Mouse (Mus musculus) erythroblast, embryonic 14.5 days (primary cell): ENCODE measurements at regions not wholly inside any gene's neighbourhood (a gene's known extent, or its start where the extent isn't known, plus 50 kb on each side); places are given as distances from the start of the nearest gene placed in this dataset.

Experiments
- H3K27me3 ChIP-seq: 2 replicates; pipeline ENCODE4 v1.6.1; 2012; ENCODE audit warnings: inconsistent platforms; ENCODE audit not compliant: control insufficient read depth
- H3K36me3 ChIP-seq: 2 replicates; pipeline ENCODE4 v1.6.1; 2012; ENCODE audit warnings: mild to moderate bottlenecking, inconsistent platforms; ENCODE audit not compliant: control insufficient read depth
- H3K4me1 ChIP-seq: 2 replicates; pipeline ENCODE4 v1.6.1; 2012; ENCODE audit warnings: inconsistent platforms; ENCODE audit not compliant: control insufficient read depth
- H3K4me3 ChIP-seq: replicated peaks from 2 replicates; pipeline ENCODE3; 2012; ENCODE audit warnings: moderate library complexity, mild to moderate bottlenecking, inconsistent platforms
- H3K9me3 ChIP-seq: 2 replicates; pipeline ENCODE4 v1.6.1; 2012; ENCODE audit warnings: low read length, inconsistent platforms, mixed read lengths; ENCODE audit not compliant: control insufficient read depth
- GATA1 ChIP-seq: IDR thresholded peaks from 2 replicates; pipeline ENCODE4 v1.6.1; 2012; ENCODE audit warnings: low read length, inconsistent platforms, mixed read lengths
- TAL1 ChIP-seq: IDR thresholded peaks from 3 replicates; pipeline ENCODE4 v1.6.1; 2012; ENCODE audit warnings: low read length, inconsistent platforms, mixed read lengths

DNA sequence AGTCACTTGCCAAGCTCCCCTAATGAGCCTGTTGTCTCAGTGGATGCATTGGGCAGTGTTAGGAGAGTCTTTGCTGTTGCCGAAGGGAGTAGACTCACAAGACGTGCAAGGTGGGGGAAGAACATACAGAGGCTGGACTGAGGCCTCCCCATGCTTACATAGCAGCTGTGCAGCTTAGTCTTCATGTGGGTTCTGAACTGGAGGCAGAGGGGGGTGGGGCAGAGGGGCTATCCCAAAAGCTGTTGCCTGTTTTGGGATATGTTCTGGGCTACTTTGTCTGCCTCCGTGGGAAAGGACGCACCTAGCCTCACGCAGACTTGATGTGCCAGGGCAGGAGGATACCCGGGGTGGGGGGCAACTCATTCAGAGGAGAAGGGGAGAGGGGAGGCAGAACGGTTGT lies 84.7 kb downstream of the Dad1 start:
- Histone ChIP-seq H3K27me3 (peaks cover 25% of the 10 kb centered on the region), H3K4me1 (no peaks in the 10 kb centered on the region), H3K4me3 (no peak overlapping the region), H3K9me3 (no peaks in the 10 kb centered on the region), H3K36me3 (no peaks in the 10 kb centered on the region)
- TF ChIP-seq TAL1 (no peak), GATA1 (no peak)

DNA sequence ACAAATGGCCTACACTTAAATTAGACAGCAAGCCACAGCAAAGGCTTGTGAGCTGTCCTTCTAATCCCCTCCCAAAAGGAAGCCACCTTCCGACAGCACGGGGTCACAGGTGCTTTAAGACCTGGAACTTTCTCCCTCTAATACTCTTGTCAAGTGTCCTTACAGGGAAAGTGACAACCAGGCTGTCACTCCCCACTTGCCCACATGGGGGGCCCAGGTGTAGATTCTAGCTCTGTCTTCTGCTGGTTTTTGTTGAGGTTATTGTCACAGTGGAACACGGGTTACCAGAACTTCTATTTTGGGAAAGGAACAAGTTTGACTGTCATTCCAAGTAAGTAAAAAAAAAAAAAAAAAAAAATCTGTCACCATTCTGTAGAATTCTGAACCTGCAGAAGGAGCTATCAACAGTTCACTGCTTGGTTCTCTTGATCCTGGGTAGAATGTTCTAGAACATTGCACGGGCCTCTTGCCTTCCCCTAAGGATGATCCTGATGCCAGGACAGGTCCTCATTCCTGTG lies 85.4 kb downstream of the Dad1 start:
- TF ChIP-seq GATA1, result no peak
- no peak for TF ChIP-seq TAL1
- no peaks in the 10 kb centered on the region for H3K36me3 ChIP-seq
- H3K27me3 ChIP-seq, result peaks cover 21% of the 10 kb centered on the region
- no peak overlapping the region for H3K4me3 ChIP-seq
- no peaks in the 10 kb centered on the region for H3K4me1 ChIP-seq
- no peaks in the 10 kb centered on the region for H3K9me3 ChIP-seq

DNA sequence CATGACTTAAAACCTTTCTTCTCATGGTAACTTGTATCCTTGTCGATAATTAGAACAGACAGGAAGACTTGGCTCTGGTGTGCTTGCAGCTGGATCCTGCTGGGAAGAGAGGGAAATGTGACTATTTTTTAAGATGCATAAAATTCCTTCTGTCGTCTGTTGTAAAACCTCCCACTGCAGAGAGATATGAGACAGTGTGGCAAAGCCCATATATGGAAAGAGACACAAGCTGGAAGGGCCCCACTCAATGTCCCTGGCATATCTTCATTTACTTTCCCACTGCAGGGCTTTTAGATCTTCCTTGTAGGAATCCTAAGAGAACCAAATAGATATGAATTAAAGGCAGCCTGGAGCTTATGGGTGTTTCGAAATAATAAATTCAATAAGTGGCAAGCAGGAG lies 87.8 kb downstream of the Dad1 start:
- Histone ChIP-seq H3K4me1 (no peaks in the 10 kb centered on the region), H3K27me3 (peaks cover 15% of the 10 kb centered on the region)
- TF ChIP-seq GATA1, result no peak
- no peak for TF ChIP-seq TAL1

DNA sequence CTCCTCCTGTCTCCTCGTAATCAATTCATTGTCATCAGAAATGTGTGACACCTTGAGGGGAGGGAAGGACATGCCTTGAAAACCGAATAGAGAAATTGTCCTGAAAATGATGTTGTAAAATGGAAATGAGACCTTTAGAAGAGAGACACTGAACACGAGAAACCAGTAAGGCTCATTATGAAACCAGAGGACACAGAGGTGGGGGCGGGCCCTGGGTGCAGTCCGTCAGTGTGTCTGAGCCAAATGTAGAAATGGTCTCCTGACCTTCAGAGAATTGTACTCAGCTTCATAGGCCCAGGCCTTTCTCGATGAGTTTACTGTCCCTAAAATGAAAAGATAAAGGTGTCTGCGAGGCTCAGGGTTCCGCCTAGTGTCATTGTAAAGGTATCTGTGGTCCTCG lies 89.0 kb downstream of the Dad1 start:
- Histone ChIP-seq H3K27me3 (peaks cover 15% of the 10 kb centered on the region), H3K4me3 (no peak overlapping the region), H3K9me3 (no peaks in the 10 kb centered on the region), H3K4me1 (no peaks in the 10 kb centered on the region), H3K36me3 (no peaks in the 10 kb centered on the region)
- no peak for TF ChIP-seq TAL1
- no peak for TF ChIP-seq GATA1

More for the DNA sequence above, 87.8 kb downstream of the Dad1 start:
- Histone ChIP-seq H3K9me3 (no peaks in the 10 kb centered on the region), H3K4me3 (no peak overlapping the region), H3K36me3 (no peaks in the 10 kb centered on the region)

DNA sequence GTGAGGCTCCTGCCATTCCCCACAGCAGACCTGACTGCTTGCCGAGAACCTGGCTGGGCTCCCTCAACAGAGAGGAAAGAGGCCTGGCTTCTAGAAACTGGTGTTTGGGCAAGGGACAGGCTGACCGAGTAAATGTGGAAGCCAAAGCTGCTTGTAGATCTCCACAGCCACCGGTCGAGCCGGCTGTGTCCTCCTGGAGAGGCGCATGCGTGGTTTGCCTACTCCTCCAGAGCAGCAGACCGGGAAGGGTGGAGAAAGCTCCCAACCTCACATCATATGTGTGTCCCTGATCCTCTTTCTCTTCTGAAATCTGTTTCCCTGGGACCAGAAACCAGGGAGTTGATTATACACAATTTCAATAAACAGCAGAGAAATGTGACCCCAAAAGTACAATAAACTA lies 92.0 kb downstream of the Dad1 start:
- H3K9me3 ChIP-seq, result no peaks in the 10 kb centered on the region
- TF ChIP-seq TAL1 (no peak), GATA1 (no peak)
- no peaks in the 10 kb centered on the region for H3K36me3 ChIP-seq
- no peak overlapping the region for H3K4me3 ChIP-seq
- no peaks in the 10 kb centered on the region for H3K4me1 ChIP-seq
- peaks cover 17% of the 10 kb centered on the region for H3K27me3 ChIP-seq

DNA sequence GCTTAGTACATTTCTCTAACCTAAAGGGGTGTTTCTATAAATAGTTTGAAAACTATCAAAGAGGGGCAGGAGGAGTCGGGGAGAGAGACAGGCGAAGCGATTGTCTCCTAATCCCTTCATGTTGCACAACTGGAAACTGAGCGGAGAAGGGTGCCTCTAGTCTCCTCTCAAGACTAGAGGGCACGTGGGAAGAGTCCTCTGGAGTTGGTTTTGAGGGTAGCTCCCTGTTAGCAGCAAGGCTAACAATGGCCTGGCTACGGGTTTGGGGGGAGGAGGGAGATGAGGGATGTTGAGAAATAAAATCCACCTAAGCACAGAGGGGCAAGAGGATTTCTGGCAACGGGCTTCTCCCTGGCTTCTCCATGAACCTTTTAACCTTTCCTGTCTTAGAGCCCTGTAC lies 92.7 kb downstream of the Dad1 start:
- TF ChIP-seq GATA1, result no peak
- no peak for TF ChIP-seq TAL1
- Histone ChIP-seq H3K27me3 (peaks cover 18% of the 10 kb centered on the region), H3K4me3 (no peak overlapping the region), H3K9me3 (no peaks in the 10 kb centered on the region), H3K4me1 (no peaks in the 10 kb centered on the region), H3K36me3 (no peaks in the 10 kb centered on the region)

DNA sequence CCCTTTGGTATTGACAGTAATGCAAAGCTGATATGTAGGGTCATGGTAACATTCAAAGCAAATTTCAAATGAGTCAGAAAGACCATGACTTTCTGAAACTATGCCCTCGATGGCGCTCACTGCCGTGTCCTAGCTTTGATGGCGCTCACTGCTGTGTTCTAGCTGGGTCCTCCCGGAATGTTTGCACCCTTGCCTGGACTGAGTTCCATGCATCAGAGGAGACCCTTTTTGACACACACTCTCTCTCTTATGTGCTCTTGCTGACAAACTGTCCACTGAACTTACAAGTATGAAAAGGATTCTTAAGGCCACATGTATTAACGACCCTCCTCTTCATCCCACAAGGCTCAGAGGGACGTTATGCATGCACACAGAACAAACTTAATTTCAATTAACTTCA lies 94.1 kb downstream of the Dad1 start:
- Histone ChIP-seq H3K36me3 (no peaks in the 10 kb centered on the region), H3K9me3 (no peaks in the 10 kb centered on the region), H3K4me3 (no peak overlapping the region), H3K27me3 (peaks cover 18% of the 10 kb centered on the region), H3K4me1 (no peaks in the 10 kb centered on the region)
- TF ChIP-seq GATA1 (no peak), TAL1 (no peak)

DNA sequence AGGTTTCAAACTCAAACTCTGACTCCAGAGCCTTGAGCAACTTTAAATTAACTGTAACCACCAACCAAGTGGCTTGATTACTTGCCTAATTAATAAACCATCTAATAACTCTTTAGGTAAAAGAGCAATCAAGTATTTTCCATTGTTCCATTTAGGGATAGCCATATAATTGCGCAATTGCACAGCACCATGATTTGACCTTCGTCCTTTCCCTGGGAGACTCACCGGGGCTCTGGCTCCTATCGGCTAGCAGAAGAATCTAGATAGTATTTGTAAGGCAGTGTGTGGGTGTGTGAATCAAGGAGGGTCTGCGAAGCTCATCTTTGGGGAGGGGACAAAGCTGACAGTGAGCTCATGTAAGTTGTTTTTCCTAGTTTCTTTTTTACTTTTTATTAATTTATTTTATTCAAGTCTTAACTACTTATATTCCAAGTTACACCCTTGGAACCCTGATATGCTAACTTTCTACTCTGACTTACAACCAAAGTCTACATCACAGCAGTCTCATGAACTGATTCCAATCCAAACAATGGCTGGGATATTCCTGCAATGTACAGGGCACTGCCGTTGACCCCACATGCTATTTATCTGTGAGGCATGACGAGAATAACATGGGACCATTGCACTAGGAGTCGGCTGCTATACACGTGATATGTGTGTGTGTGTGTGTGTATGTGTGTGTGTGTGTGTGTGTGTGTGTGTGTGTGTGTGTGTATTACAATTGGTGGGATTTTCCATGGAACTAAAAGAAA lies 95.5 kb downstream of the Dad1 start:
- H3K36me3 ChIP-seq, result no peaks in the 10 kb centered on the region
- no peaks in the 10 kb centered on the region for H3K4me1 ChIP-seq
- H3K27me3 ChIP-seq, result peaks cover 21% of the 10 kb centered on the region
- H3K9me3 ChIP-seq, result no peaks in the 10 kb centered on the region
- no peak overlapping the region for H3K4me3 ChIP-seq
- no peak for TF ChIP-seq TAL1
- TF ChIP-seq GATA1, result no peak

DNA sequence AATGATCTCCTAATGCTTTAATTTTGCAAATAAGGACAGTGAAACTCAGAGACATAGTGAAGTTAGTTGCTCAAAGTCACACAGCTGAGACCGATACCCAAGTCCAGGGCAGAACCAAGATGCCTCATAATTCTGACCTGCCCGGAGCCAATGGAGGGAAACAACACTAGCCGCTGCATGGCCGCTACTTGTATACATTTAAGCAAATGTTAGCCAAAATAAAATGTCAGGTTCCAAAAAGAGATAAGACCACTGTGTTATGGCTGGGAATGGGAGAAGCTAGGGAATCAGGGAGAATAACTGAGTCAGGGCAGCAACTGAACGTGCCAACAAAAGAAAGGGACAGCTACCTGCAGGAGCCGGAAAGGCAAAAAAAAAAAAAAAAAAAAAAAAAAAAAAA lies 97.4 kb downstream of the Dad1 start:
- no peak overlapping the region for H3K4me3 ChIP-seq
- TF ChIP-seq TAL1, result no peak
- TF ChIP-seq GATA1, result no peak
- peaks cover 16% of the 10 kb centered on the region for H3K27me3 ChIP-seq
- peaks cover 9% of the 10 kb centered on the region for H3K4me1 ChIP-seq
- no peaks in the 10 kb centered on the region for H3K36me3 ChIP-seq
- H3K9me3 ChIP-seq, result no peaks in the 10 kb centered on the region
